Mouse (Mus musculus): ENCODE data around the gene Cyp4a32.
"Not testable (repeated sequence)": the region's sequence is repeated elsewhere in the genome, so short reads cannot be mapped to it uniquely, and the experiment has no call there.

GRCm38 (mm10) chr4:115655841-115656534, 55.2 kb downstream of the Cyp4a32 start:
- not testable (repeated sequence) for TF ChIP-seq CTCF (IDR thresholded peaks at IDR 0.05; ENCODE audit: extremely low read depth, insufficient read length, insufficient replicate concordance, low read depth, low read length); POLR2A (IDR thresholded peaks at IDR 0.05; ENCODE audit: low read depth, low read length)
